ENCODE assay signal across 8 mouse cellular contexts in the genomic region with DNA sequence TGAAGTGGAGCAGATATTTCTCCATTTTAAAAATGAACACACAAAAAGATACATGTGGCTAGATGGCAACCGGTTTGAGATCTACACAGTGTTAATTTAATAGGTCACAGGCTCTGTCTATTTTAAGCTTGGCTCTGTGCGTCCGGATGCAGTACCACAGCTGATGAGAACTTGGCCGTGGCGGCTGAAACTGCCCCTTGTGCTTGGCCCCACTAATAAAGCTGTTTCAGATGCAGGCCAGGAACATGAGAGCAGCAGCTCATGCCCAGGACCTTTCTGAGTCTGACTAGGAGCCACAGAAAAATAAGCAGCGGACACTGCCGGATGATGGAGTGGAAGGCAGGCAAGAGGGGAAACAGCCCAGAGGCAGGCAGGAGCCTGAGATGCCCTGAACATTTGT. TPM values are rescaled to one million over a fixed set of nuclear protein-coding genes. Genes with fewer than 3 reads are reported as not detected.
DNase-seq lines count a peak whose midpoint lies in the region; ATAC-seq lines count a peak whose summit lies in the region.

No protein-coding gene starts in this region.

- no peak for ATAC-seq in megakaryocyte progenitor cell, adult 5-6 weeks (replicated peaks; ENCODE audit: poor library complexity)

- DNase-seq in heart, adult 11 months, result peak; percentile 97
- DNase-seq in heart, postnatal 25 days (ENCODE audit: low spot score), result no peak
- DNase-seq in adipocyte (ENCODE audit: low spot score), result peak; percentile 14
- DNase-seq in gastrocnemius, adult 8-10 months (ENCODE audit: low spot score in 2 of 2), result peak; percentile 57 to 82
- peak; percentile 67 for DNase-seq in layer of hippocampus, adult 9-11 months
- no peak for DNase-seq in natural killer cell, adult 2 months (ENCODE audit: low spot score in 2 of 2)
- DNase-seq in urinary bladder, postnatal 14 days (ENCODE audit: low spot score), result no peak

- intact Hi-C loops in heart, postnatal 25 days (cut with DNase I), result no loop called here

RNA-seq across cellular contexts. Expression of a gene that starts 43.1 kb away (rescaled TPM):
- 10 to 100 TPM; 67.3 to 71.1 TPM for total RNA-seq in heart, postnatal 25 days (2021)
- 100 to 1,000 TPM; 119 to 137 (median 125) TPM for total RNA-seq in gastrocnemius, adult 8-10 months (2022)
- total RNA-seq in megakaryocyte progenitor cell, adult 5-6 weeks (2015), result 30.2 and 34.6 TPM in 2 replicates
- 25.8 and 26.6 TPM in 2 replicates for total RNA-seq in megakaryocyte progenitor cell, adult 5-6 weeks (2017)

Comparison
In these comparisons a context has a peak if more than half of its experiments do, and no peak if none do; other contexts are left out.
1. DNase-seq: peak in heart, adult 11 months (single experiment), adipocyte (single experiment), gastrocnemius, adult 8-10 months (2 of 2) and layer of hippocampus, adult 9-11 months (single experiment); none in heart, postnatal 25 days (single experiment), natural killer cell, adult 2 months (0 of 2) and urinary bladder, postnatal 14 days (single experiment).